Mouse (Mus musculus) embryo, embryonic 9.5 days (tissue): Measurements from ENCODE around the gene Pcyt1b.

ENCODE experiments used
- DNase-seq: peaks from one replicate; pipeline ENCODE4 v3.0.0-alpha.2; 2017; ENCODE audit errors: extremely low spot score

The Pcyt1b gene

GRCm38 (mm10) chrX:93732407-93732806 is 77.7 kb downstream of the Pcyt1b start:
- DNase-seq: no peak

- no peak for DNase-seq
These were observed 78.5 kb downstream of the Pcyt1b start for GRCm38 (mm10) chrX:93732975-93733748.

GRCm38 (mm10) chrX:93749165-93749564 is 94.5 kb downstream of the Pcyt1b start:
- no peak for DNase-seq

DNA sequence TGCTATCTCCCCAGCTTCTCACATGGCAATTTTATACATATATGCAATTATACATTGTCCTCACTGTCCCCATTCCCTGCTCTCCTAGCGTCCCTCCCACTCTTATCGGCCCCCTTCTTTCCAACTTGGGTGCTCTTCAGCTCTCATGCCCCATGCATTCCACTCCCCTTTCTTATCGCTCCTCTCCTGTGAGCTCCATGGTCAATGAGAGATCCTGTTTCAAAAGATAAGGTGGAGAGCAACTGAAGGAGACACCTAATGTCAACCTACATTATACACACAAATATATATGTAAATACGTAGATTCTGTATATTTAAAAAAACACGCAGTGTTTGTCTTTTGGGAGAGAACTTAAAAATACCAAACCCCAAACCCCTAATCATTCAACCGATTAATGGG is 95.9 kb downstream of the Pcyt1b start:
- no peak for DNase-seq

DNA sequence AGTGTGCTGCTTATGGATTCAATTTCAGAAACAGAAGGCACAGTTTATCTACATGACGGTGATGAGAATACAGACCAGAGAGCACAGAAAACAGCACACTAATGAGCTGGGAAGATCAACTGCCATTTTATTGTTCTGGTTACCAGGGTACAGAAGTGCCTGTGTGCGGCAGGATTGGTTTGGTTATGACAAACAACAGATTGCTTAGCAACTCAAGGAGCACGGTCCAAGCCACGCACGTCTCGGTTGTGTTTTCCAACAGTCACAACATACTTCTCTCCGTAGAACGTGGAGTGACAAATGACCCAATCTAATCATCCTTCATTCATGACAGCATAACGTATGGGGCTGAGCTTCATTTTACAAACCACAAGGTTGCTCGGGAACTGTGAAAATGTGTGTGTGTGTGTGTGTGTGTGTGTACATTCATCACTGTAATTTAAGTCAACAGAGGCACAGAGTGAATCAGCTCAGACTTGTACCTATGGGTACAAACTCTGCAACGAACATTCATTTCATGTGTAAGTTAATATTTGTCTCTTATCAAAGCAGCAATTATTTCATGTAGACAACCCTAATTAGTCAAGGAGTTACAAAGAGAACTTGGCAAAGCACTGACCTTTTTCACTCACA is 100.7 kb downstream of the Pcyt1b start:
- DNase-seq: no peak

GRCm38 (mm10) chrX:93756867-93757455 is 102.3 kb downstream of the Pcyt1b start:
- DNase-seq: no peak

DNA sequence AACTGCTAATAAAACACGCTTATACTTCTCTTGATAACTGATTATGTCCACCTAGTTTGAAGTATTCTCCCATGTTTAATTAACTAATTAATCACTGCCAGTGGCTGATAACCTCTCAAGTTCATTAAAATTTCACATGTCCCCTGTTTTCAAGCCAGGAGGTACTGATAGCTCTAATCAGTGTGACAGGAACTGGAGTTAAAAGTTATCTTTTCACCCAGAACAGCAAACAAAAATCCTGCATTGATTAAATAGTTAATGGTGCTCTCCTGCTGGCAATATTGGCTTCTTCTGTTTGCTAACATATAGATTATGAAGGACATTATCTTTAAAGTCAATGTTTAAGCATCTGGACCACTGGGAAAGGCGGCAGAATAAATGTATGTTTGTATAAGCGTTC is 106.1 kb downstream of the Pcyt1b start:
- no peak for DNase-seq

- no peak for DNase-seq
These were observed 134.9 kb downstream of the Pcyt1b start for GRCm38 (mm10) chrX:93789562-93789961.

GRCm38 (mm10) chrX:93793168-93793567 is 138.5 kb downstream of the Pcyt1b start:
- DNase-seq: peak; percentile 17
